15 mouse cellular contexts compared by ENCODE assay signal in genomic region chr7:31008889-31009288, GRCm38 (mm10). TPM values are rescaled to one million over a fixed set of nuclear protein-coding genes. Genes with fewer than 3 reads are reported as not detected.
A peak's percentile ranks its signal among the peaks of the same experiment; 100 is the strongest.
DNase-seq lines count a peak whose midpoint lies in the region; ATAC-seq and TF ChIP-seq lines count a peak whose summit lies in the region.
"Had no signal": no experiment of that assay in that cellular context is flagged by ENCODE, and none has a peak within 500 bp of the region (broad histone marks: within the 10 kb centered on the region; RNA-seq: fewer than 3 reads in every experiment).

No protein-coding gene starts in this region.

- no peak for TF ChIP-seq POLR2A in cerebellum, adult 2 months (IDR thresholded peaks at IDR 0.05; ENCODE audit: borderline replicate concordance, insufficient read depth, low read length)

- H3K9ac ChIP-seq in hindbrain, embryonic 15.5 days: no peak overlapping the region
- H3K9ac ChIP-seq in hindbrain, embryonic 11.5 days (ENCODE audit: low read depth, low read length): no peak overlapping the region
- H3K9ac ChIP-seq: embryonic facial prominence, embryonic 15.5 days; forebrain, embryonic 15.5 days had no signal

- no peak overlapping the region for H3K4me3 ChIP-seq in hindbrain, embryonic 15.5 days
- no peak overlapping the region for H3K4me3 ChIP-seq in hindbrain, embryonic 11.5 days (ENCODE audit: low read depth, low read length)
- no peak overlapping the region for H3K4me3 ChIP-seq in limb, embryonic 10.5 days
- no peak overlapping the region for H3K4me3 ChIP-seq in cerebellum, adult 2 months (replicated peaks; ENCODE audit: insufficient read depth, low read depth, low read length)
- H3K4me3 ChIP-seq: embryonic facial prominence, embryonic 15.5 days; forebrain, embryonic 15.5 days; left cerebral cortex, adult 2 months had no signal

- 68% methylated on average over 3 of the region's 3 CpGs for WGBS in hindbrain, embryonic 15.5 days
- WGBS in hindbrain, embryonic 11.5 days: 84% methylated on average over 3 of the region's 3 CpGs
- 40% methylated on average over 3 of the region's 3 CpGs for WGBS in limb, embryonic 10.5 days
- 85% methylated on average over 3 of the region's 3 CpGs for WGBS in cerebellum, adult 2 months

- no peaks in the 10 kb centered on the region for H3K4me1 ChIP-seq in hindbrain, embryonic 15.5 days (replicated peaks)
- H3K4me1 ChIP-seq in hindbrain, embryonic 11.5 days (replicated peaks; ENCODE audit: control insufficient read depth, insufficient read depth, low read length): no peaks in the 10 kb centered on the region
- peaks cover 15% of the 10 kb centered on the region for H3K4me1 ChIP-seq in limb, embryonic 10.5 days
- H3K4me1 ChIP-seq in cerebellum, adult 2 months (ENCODE audit: control insufficient read depth, insufficient read depth, low read length): no peaks in the 10 kb centered on the region
- H3K4me1 ChIP-seq: embryonic facial prominence, embryonic 15.5 days; forebrain, embryonic 15.5 days had no signal

- H3K9me3 ChIP-seq in hindbrain, embryonic 15.5 days: no peaks in the 10 kb centered on the region
- H3K9me3 ChIP-seq in hindbrain, embryonic 11.5 days (ENCODE audit: control insufficient read depth, low read length): no peaks in the 10 kb centered on the region
- H3K9me3 ChIP-seq in limb, embryonic 10.5 days (replicated peaks): no peaks in the 10 kb centered on the region
- H3K9me3 ChIP-seq: embryonic facial prominence, embryonic 15.5 days; forebrain, embryonic 15.5 days had no signal

- no peaks in the 10 kb centered on the region for H3K36me3 ChIP-seq in hindbrain, embryonic 15.5 days
- no peaks in the 10 kb centered on the region for H3K36me3 ChIP-seq in hindbrain, embryonic 11.5 days (ENCODE audit: control insufficient read depth, insufficient read depth, low read length)
- no peaks in the 10 kb centered on the region for H3K36me3 ChIP-seq in limb, embryonic 10.5 days
- H3K36me3 ChIP-seq: embryonic facial prominence, embryonic 15.5 days; forebrain, embryonic 15.5 days had no signal

- TF ChIP-seq CTCF in cerebellum, adult 2 months (IDR thresholded peaks at IDR 0.05; ENCODE audit: borderline replicate concordance, insufficient read depth, low read depth, low read length): no peak

- H3K27ac ChIP-seq in hindbrain, embryonic 15.5 days (replicated peaks): no peak overlapping the region
- H3K27ac ChIP-seq in hindbrain, embryonic 11.5 days (ENCODE audit: low read depth, low read length): no peak overlapping the region
- 0 out of 2 replicates have a peak overlapping the region, but pooled peaks have one; percentile 31 for H3K27ac ChIP-seq in limb, embryonic 10.5 days
- H3K27ac ChIP-seq in cerebellum, adult 2 months (ENCODE audit: insufficient read depth, low read length): no peak overlapping the region
- H3K27ac ChIP-seq: embryonic facial prominence, embryonic 15.5 days; forebrain, embryonic 15.5 days; left cerebral cortex, adult 2 months had no signal

- no peaks in the 10 kb centered on the region for H3K27me3 ChIP-seq in hindbrain, embryonic 15.5 days
- H3K27me3 ChIP-seq in hindbrain, embryonic 11.5 days (ENCODE audit: control insufficient read depth, insufficient read depth, low read length): no peaks in the 10 kb centered on the region
- no peaks in the 10 kb centered on the region for H3K27me3 ChIP-seq in limb, embryonic 10.5 days (ENCODE audit: low read depth, poor library complexity, severe bottlenecking)
- H3K27me3 ChIP-seq in cerebellum, adult 2 months (ENCODE audit: control insufficient read depth, insufficient read depth, low read length): no peaks in the 10 kb centered on the region
- H3K27me3 ChIP-seq: embryonic facial prominence, embryonic 15.5 days; forebrain, embryonic 15.5 days had no signal

- no peak for DNase-seq in hindbrain, embryonic 11.5 days (ENCODE audit: low spot score)
- DNase-seq in urinary bladder, postnatal 25 days (ENCODE audit: low spot score): peak; percentile 11
- DNase-seq in urinary bladder, adult 2 months (ENCODE audit: low spot score): no peak
- peak; percentile 32 for DNase-seq in limb, embryonic 10.5 days (ENCODE audit: low spot score)
- peak; percentile 46 to 63 for DNase-seq in urinary bladder, postnatal 4 days (ENCODE audit: low spot score in 2 of 2)
- no peak for DNase-seq in cerebellum, adult 2 months
- no peak for DNase-seq in lung, postnatal 10 days
- DNase-seq: gastrocnemius, postnatal 25 days; right cerebral cortex, postnatal 14 days; thymus, postnatal 25 days had no signal

- 0 out of 2 replicates have a peak, but pooled peaks have one; percentile 34 for ATAC-seq in hindbrain, embryonic 15.5 days (ENCODE audit: low FRiP score, low read depth)
- no peak for ATAC-seq in hindbrain, embryonic 11.5 days (ENCODE audit: low FRiP score)
- ATAC-seq: forebrain, embryonic 15.5 days had no signal

- H3K4me2 ChIP-seq in hindbrain, embryonic 15.5 days: no peak overlapping the region
- H3K4me2 ChIP-seq in hindbrain, embryonic 11.5 days (replicated peaks; ENCODE audit: low read depth, low read length): no peak overlapping the region
- H3K4me2 ChIP-seq: embryonic facial prominence, embryonic 15.5 days; forebrain, embryonic 15.5 days; liver, embryonic 11.5 days had no signal

RNA-seq across cellular contexts. Expression of gene Fxyd5, which starts 33.4 kb away (rescaled TPM):
- 19.2 and 26.8 TPM in 2 replicates for polyA plus RNA-seq in hindbrain, embryonic 15.5 days (2015; fragmentation: Nextera tagmentation; extraction: Ambion mirVana)
- 12.3 and 14.1 TPM in 2 replicates for polyA plus RNA-seq in hindbrain, embryonic 11.5 days (2014; fragmentation: Nextera tagmentation; extraction: Ambion mirVana)
- 103 and 107 TPM in 2 replicates for polyA plus RNA-seq in urinary bladder, adult 2 months (2012; rRNA removed)
- 8.0 and 8.1 TPM in 2 replicates for polyA plus RNA-seq in limb, embryonic 10.5 days (2016; fragmentation: Nextera tagmentation; extraction: Ambion mirVana)
- 9.0 and 14.8 TPM in 2 replicates for polyA plus RNA-seq in cerebellum, adult 2 months (2012; rRNA removed)

RNA-seq across cellular contexts. Expression of gene Fam187b, which starts 35.3 kb away (rescaled TPM):
- polyA plus RNA-seq in hindbrain, embryonic 15.5 days (2015; fragmentation: Nextera tagmentation; extraction: Ambion mirVana): 0.69 and 1.1 TPM in 2 replicates
- 0.59 and 1.1 TPM in 2 replicates for polyA plus RNA-seq in hindbrain, embryonic 11.5 days (2014; fragmentation: Nextera tagmentation; extraction: Ambion mirVana)
- 4.9 and 7.7 TPM in 2 replicates for polyA plus RNA-seq in urinary bladder, adult 2 months (2012; rRNA removed)
- 1.0 and 1.3 TPM in 2 replicates for polyA plus RNA-seq in limb, embryonic 10.5 days (2016; fragmentation: Nextera tagmentation; extraction: Ambion mirVana)
- polyA plus RNA-seq in cerebellum, adult 2 months (2012; rRNA removed): 0.13 and 0.29 TPM in 2 replicates

RNA-seq across cellular contexts. Expression of gene Lsr, which starts 35.6 kb away (rescaled TPM):
- polyA plus RNA-seq in hindbrain, embryonic 15.5 days (2015; fragmentation: Nextera tagmentation; extraction: Ambion mirVana): 24.3 and 24.4 TPM in 2 replicates
- 12.8 and 13.4 TPM in 2 replicates for polyA plus RNA-seq in hindbrain, embryonic 11.5 days (2014; fragmentation: Nextera tagmentation; extraction: Ambion mirVana)
- polyA plus RNA-seq in urinary bladder, adult 2 months (2012; rRNA removed): 38.0 and 38.9 TPM in 2 replicates
- 28.9 and 31.3 TPM in 2 replicates for polyA plus RNA-seq in limb, embryonic 10.5 days (2016; fragmentation: Nextera tagmentation; extraction: Ambion mirVana)
- 9.2 and 9.4 TPM in 2 replicates for polyA plus RNA-seq in cerebellum, adult 2 months (2012; rRNA removed)

RNA-seq across cellular contexts. Expression of gene Fxyd7, which starts 42.4 kb away (rescaled TPM):
- polyA plus RNA-seq in hindbrain, embryonic 15.5 days (2015; fragmentation: Nextera tagmentation; extraction: Ambion mirVana): 265 and 282 TPM in 2 replicates
- 8.7 and 12.6 TPM in 2 replicates for polyA plus RNA-seq in hindbrain, embryonic 11.5 days (2014; fragmentation: Nextera tagmentation; extraction: Ambion mirVana)
- 7.4 and 10.7 TPM in 2 replicates for polyA plus RNA-seq in urinary bladder, adult 2 months (2012; rRNA removed)
- polyA plus RNA-seq in limb, embryonic 10.5 days (2016; fragmentation: Nextera tagmentation; extraction: Ambion mirVana): 0.30 and 1.3 TPM in 2 replicates
- polyA plus RNA-seq in cerebellum, adult 2 months (2012; rRNA removed): 72.5 and 99.7 TPM in 2 replicates

RNA-seq across cellular contexts. Expression of gene Fxyd1, which starts 48.1 kb away (rescaled TPM):
- polyA plus RNA-seq in hindbrain, embryonic 15.5 days (2015; fragmentation: Nextera tagmentation; extraction: Ambion mirVana): 46.2 and 55.7 TPM in 2 replicates
- polyA plus RNA-seq in hindbrain, embryonic 11.5 days (2014; fragmentation: Nextera tagmentation; extraction: Ambion mirVana): 15.6 and 18.1 TPM in 2 replicates
- polyA plus RNA-seq in urinary bladder, adult 2 months (2012; rRNA removed): 494 and 552 TPM in 2 replicates
- 6.2 and 7.7 TPM in 2 replicates for polyA plus RNA-seq in limb, embryonic 10.5 days (2016; fragmentation: Nextera tagmentation; extraction: Ambion mirVana)
- 202 and 222 TPM in 2 replicates for polyA plus RNA-seq in cerebellum, adult 2 months (2012; rRNA removed)

Comparison
In these comparisons a context has a peak if more than half of its experiments do, and no peak if none do; other contexts are left out.
1. DNase-seq: peak in urinary bladder, postnatal 25 days (single experiment), limb, embryonic 10.5 days (single experiment) and urinary bladder, postnatal 4 days (2 of 2); none in hindbrain, embryonic 11.5 days (single experiment), urinary bladder, adult 2 months (single experiment), cerebellum, adult 2 months (0 of 2) and lung, postnatal 10 days (single experiment).